20 mouse cellular contexts compared by ENCODE assay signal in genomic region chr5:73817180-73817579, GRCm38 (mm10).
DNase-seq lines count a peak whose midpoint lies in the region; TF ChIP-seq lines count a peak whose summit lies in the region.
"Had no signal": no experiment of that assay in that cellular context is flagged by ENCODE, and none has a peak within 500 bp of the region (broad histone marks: within the 10 kb centered on the region; RNA-seq: fewer than 3 reads in every experiment).

No protein-coding gene starts in this region.

- no peak overlapping the region for H3K4me3 ChIP-seq in left cerebral cortex, adult 2 months
- H3K4me3 ChIP-seq: embryonic facial prominence, embryonic 12.5 days; heart, embryonic 10.5 days; hindbrain, embryonic 10.5 days; limb, embryonic 13.5 days; liver, embryonic 15.5 days; midbrain, embryonic 13.5 days; myocyte had no signal

- intact Hi-C loops in left cerebral cortex, adult 2 months (cut with DNase I): no loop called here

- TF ChIP-seq CTCF in left cerebral cortex, adult 2 months (IDR thresholded peaks at IDR 0.05): no peak

- no peak overlapping the region for H3K27ac ChIP-seq in left cerebral cortex, adult 2 months
- H3K27ac ChIP-seq: embryonic facial prominence, embryonic 12.5 days; heart, embryonic 10.5 days; hindbrain, embryonic 10.5 days; limb, embryonic 13.5 days; liver, embryonic 15.5 days; midbrain, embryonic 13.5 days had no signal

- DNase-seq in heart, adult 8-10 months (ENCODE audit: low spot score): peak; percentile 57
- no peak for DNase-seq in heart, postnatal 4 days
- peak; percentile 23 for DNase-seq in 3134 (ENCODE audit: extremely low read depth, insufficient read length, low spot score)
- DNase-seq in 416B (ENCODE audit: low read depth): peak; percentile 30
- DNase-seq in fibroblast of lung, adult 2 months (ENCODE audit: low read depth): peak; percentile 19
- no peak for DNase-seq in left cerebral cortex, adult 2 months (ENCODE audit: extremely low spot score in 1 of 2, low spot score in 2 of 2)
- DNase-seq in retina, embryonic 14.5 days (ENCODE audit: low spot score): no peak
- DNase-seq: adrenal gland, adult 8-10 months; cerebellum, adult 11-12 months; kidney, adult 18-20 months; kidney, postnatal 25 days; layer of hippocampus, adult 9-11 months; thymus, adult 18-20 months had no signal

Comparison
In these comparisons a context has a peak if more than half of its experiments do, and no peak if none do; other contexts are left out.
1. DNase-seq: peak in heart, adult 8-10 months (single experiment), 3134 (single experiment), 416B (single experiment) and fibroblast of lung, adult 2 months (single experiment); none in heart, postnatal 4 days (single experiment), left cerebral cortex, adult 2 months (0 of 2) and retina, embryonic 14.5 days (single experiment).